Mouse (Mus musculus) C2C12 (cell line): ENCODE measurements around the gene Gm17455. TPM values are rescaled to one million over a fixed set of nuclear protein-coding genes. Genes with fewer than 3 reads are reported as not detected.

Experiments used
- H3K27me3 ChIP-seq: one replicate; pipeline ENCODE4 v1.6.1; 2011; ENCODE audit not compliant: control insufficient read depth, insufficient read depth, insufficient read length
- H3K36me3 ChIP-seq: one replicate; pipeline ENCODE4 v1.6.1; 2011; ENCODE audit not compliant: control insufficient read depth, insufficient read depth
- H3K4me3 ChIP-seq: one replicate; pipeline ENCODE4 v1.5.1; 2011; ENCODE audit warnings: mild to moderate bottlenecking, control low read depth; ENCODE audit not compliant: poor library complexity, insufficient read depth, severe bottlenecking
- H3K79me2 ChIP-seq: one replicate; pipeline ENCODE4 v1.6.1; 2011; ENCODE audit not compliant: control insufficient read depth, insufficient read depth
- H3K79me3 ChIP-seq: one replicate; pipeline ENCODE4 v1.6.1; 2011; ENCODE audit warnings: low read depth, control low read depth
- H3ac ChIP-seq: one replicate; pipeline ENCODE3; 2011; ENCODE audit warnings: low read depth; ENCODE audit not compliant: control insufficient read depth, insufficient read length
- CEBPB ChIP-seq: IDR thresholded peaks from one replicate; pipeline ENCODE4 v1.6.1; 2011; ENCODE audit warnings: low read depth, mild to moderate bottlenecking, control low read depth, moderate library complexity
- CTCF ChIP-seq: IDR thresholded peaks from one replicate; pipeline ENCODE4 v1.5.1; 2011; ENCODE audit not compliant: control insufficient read depth, insufficient read depth, insufficient read length
- FOSL1 ChIP-seq: IDR thresholded peaks from one replicate; pipeline ENCODE4 v1.8.0; 2011; ENCODE audit warnings: mild to moderate bottlenecking, low read length; ENCODE audit not compliant: poor library complexity, insufficient read depth, severe bottlenecking
- MAX ChIP-seq: IDR thresholded peaks from one replicate; pipeline ENCODE4 v1.6.1; 2011; ENCODE audit warnings: mild to moderate bottlenecking, control low read depth
- MYOD1 ChIP-seq: IDR thresholded peaks from one replicate; pipeline ENCODE4 v1.6.1; 2011; ENCODE audit warnings: low read depth; ENCODE audit not compliant: control insufficient read depth, insufficient read length
- MYOG ChIP-seq: IDR thresholded peaks from one replicate; pipeline ENCODE4 v1.6.1; 2011; ENCODE audit not compliant: control insufficient read depth, insufficient read length; ENCODE audit errors: extremely low read depth
- USF1 ChIP-seq: IDR thresholded peaks from one replicate; pipeline ENCODE4 v1.6.1; 2011; ENCODE audit warnings: low read depth, mild to moderate bottlenecking, control low read depth, moderate library complexity
- polyA plus RNA-seq: library from polyadenylated mRNA; unstranded; fragments of >200 nt; fragmentation: generic; extraction: Trizol; gene quantifications from one replicate; pipeline ENCODE4 v1.2.1, GENCODE M21; 2012; ENCODE audit warnings: missing spikeins

Gene Gm17455
- polyA plus RNA-seq, 1 experiment, result not detected

GRCm38 (mm10) chr10:60413756-60414155 lies 14.2 kb downstream of the Gm17455 start:
- Histone ChIP-seq H3ac (no peak overlapping the region), H3K36me3 (no peaks in the 10 kb centered on the region), H3K27me3 (peaks cover 59% of the 10 kb centered on the region), H3K79me2 (no peaks in the 10 kb centered on the region), H3K79me3 (no peaks in the 10 kb centered on the region), H3K4me3 (no peak overlapping the region)
- TF ChIP-seq CEBPB, result no peak
- TF ChIP-seq FOSL1, result no peak
- TF ChIP-seq MYOD1, result no peak
- no peak for TF ChIP-seq CTCF
- no peak for TF ChIP-seq MAX
- TF ChIP-seq USF1, result no peak
- TF ChIP-seq MYOG, result no peak

- H3ac ChIP-seq, result no peak overlapping the region
- TF ChIP-seq FOSL1 (no peak), MYOD1 (no peak)
- H3K79me3 ChIP-seq, result no peaks in the 10 kb centered on the region
- no peaks in the 10 kb centered on the region for H3K79me2 ChIP-seq
- H3K36me3 ChIP-seq, result no peaks in the 10 kb centered on the region
- H3K27me3 ChIP-seq, result peaks cover 46% of the 10 kb centered on the region
- H3K4me3 ChIP-seq, result no peak overlapping the region
These were observed 17.5 kb downstream of the Gm17455 start for GRCm38 (mm10) chr10:60417041-60417440.

GRCm38 (mm10) chr10:60418137-60418536 lies 18.6 kb downstream of the Gm17455 start:
- H3ac ChIP-seq, result no peak overlapping the region
- no peaks in the 10 kb centered on the region for H3K36me3 ChIP-seq
- no peaks in the 10 kb centered on the region for H3K79me2 ChIP-seq
- no peak for TF ChIP-seq FOSL1
- peak; percentile 39 for TF ChIP-seq CTCF
- peaks cover 48% of the 10 kb centered on the region for H3K27me3 ChIP-seq
- no peaks in the 10 kb centered on the region for H3K79me3 ChIP-seq
- no peak overlapping the region for H3K4me3 ChIP-seq

GRCm38 (mm10) chr10:60419624-60420023 lies 20.1 kb downstream of the Gm17455 start:
- Histone ChIP-seq H3K4me3 (no peak overlapping the region), H3K79me2 (no peaks in the 10 kb centered on the region), H3ac (no peak overlapping the region), H3K79me3 (no peaks in the 10 kb centered on the region), H3K36me3 (no peaks in the 10 kb centered on the region), H3K27me3 (peaks cover 37% of the 10 kb centered on the region)
- no peak for TF ChIP-seq MAX
- TF ChIP-seq FOSL1, result no peak
- TF ChIP-seq MYOG, result no peak
- TF ChIP-seq USF1, result no peak
- no peak for TF ChIP-seq MYOD1
- TF ChIP-seq CTCF, result no peak
- no peak for TF ChIP-seq CEBPB

- H3K27me3 ChIP-seq, result peaks cover 13% of the 10 kb centered on the region
- H3K79me2 ChIP-seq, result no peaks in the 10 kb centered on the region
- H3K36me3 ChIP-seq, result no peaks in the 10 kb centered on the region
- no peak overlapping the region for H3ac ChIP-seq
- no peaks in the 10 kb centered on the region for H3K79me3 ChIP-seq
- H3K4me3 ChIP-seq, result no peak overlapping the region
- TF ChIP-seq FOSL1 (no peak), MYOG (no peak), MAX (no peak), MYOD1 (no peak), USF1 (no peak), CEBPB (no peak), CTCF (no peak)
These were observed 23.2 kb downstream of the Gm17455 start for GRCm38 (mm10) chr10:60422756-60423155.

- no peak for TF ChIP-seq MAX
- TF ChIP-seq MYOG, result no peak
- TF ChIP-seq CEBPB, result no peak
- TF ChIP-seq USF1, result no peak
- no peak for TF ChIP-seq MYOD1
- no peak for TF ChIP-seq CTCF
- no peak for TF ChIP-seq FOSL1
- no peaks in the 10 kb centered on the region for H3K79me2 ChIP-seq
- no peak overlapping the region for H3K4me3 ChIP-seq
- peaks cover 66% of the 10 kb centered on the region for H3K27me3 ChIP-seq
- no peaks in the 10 kb centered on the region for H3K79me3 ChIP-seq
- no peaks in the 10 kb centered on the region for H3K36me3 ChIP-seq
- no peak overlapping the region for H3ac ChIP-seq
These were observed 30.5 kb downstream of the Gm17455 start for GRCm38 (mm10) chr10:60430001-60430400.
